Mouse (Mus musculus) c-Kit-negative CD71-positive TER-119-positive erythroid progenitor cells, embryonic 14.5 days (primary cell): ENCODE data around the gene Cldn34b4.

Experiments used
- DNase-seq: peaks from one replicate; pipeline ENCODE4 v3.0.0-alpha.2; 2013; ENCODE audit warnings: low read depth, low spot score

The Cldn34b4 gene

GRCm38 (mm10) chrX:76393050-76393449 is at the start of gene Cldn34b4:
Gene Cldn34b4, plus strand, starts transcription at chrX:76393350.
- DNase-seq = no peak
